Mouse (Mus musculus): ENCODE measurements around the gene Irak2. TPM values are rescaled to one million over a fixed set of nuclear protein-coding genes. Genes with fewer than 3 reads are reported as not detected.
"Not testable (repeated sequence)": the region's sequence is repeated elsewhere in the genome, so short reads cannot be mapped to it uniquely, and the experiment has no call there.

Gene Irak2
- polyA plus RNA-seq, 3 experiments from 2014 or later: 18.1 to 35.7 (median 21.5) TPM

DNA sequence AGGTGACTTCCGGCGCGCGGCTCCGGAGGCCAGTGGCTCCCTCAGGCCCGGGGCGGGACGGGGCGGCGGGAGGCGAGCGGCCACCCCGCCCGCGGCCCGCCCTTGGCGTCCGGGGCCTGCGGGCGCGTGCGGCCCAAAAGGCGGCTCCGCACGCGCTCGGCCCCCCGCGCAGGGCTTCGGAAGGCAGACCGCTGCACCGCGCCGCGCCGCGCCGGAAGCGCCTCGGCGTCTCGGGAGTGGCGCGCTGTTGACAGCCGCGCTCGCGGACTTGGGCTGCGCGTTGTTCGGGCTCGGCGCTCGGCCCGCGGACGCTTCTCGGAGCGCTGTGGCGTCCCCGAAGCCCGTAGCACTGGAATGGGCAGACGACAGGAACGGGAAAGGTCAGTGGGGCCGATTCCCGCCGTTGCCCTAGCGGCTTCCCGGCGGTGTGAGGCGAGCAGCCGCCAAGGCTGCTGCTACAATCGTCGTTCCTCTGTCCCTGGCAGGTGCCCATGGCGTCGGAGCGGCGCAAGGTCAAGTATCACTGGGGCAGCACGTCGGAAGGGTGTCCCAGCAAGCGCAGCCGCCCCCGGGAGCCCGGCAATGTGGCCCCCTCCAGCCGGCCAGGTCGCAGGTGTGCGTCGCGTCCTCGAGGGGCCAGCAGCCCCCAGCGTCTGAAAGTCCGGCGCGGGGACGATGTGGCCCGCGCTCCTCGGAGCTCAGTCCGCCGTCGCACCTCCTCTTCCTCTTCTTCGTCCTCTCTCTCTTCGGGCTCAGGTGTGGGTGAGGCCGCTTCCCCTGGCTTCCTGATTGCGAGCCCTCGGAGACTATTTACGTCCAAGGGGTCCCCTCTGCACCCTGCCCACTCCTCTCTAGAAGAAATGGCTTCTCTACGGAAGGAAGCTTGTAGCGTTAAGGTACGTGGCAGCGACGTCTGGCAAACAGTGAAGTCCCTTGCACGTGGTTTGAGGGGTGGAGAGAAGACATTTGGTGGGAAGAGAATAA is 59.2 kb downstream of the Irak2 start:
- ATAC-seq: no peak

- no peak for ATAC-seq
Observed at GRCm38 (mm10) chr6:113712718-113713117, 74.5 kb downstream of the Irak2 start.

DNA sequence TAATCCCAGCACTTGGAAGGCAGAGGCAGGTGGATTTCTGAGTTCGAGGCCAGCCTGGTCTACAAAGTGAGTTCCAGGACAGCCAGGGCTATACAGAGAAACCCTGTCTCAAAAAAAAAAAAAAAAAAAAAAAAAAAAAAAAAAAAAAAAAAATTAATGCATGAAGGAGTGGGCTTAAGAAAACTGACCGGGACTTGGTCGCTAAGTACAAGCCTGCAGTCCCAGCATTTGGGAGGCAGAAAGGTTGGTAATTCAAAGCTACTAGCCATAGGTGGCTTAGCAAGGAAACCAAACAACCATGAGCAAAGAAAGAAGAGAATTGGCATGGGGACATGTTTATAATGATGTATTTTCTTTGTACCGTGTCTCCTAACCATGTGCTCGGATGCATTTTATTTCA is 75.1 kb downstream of the Irak2 start:
- not testable (repeated sequence) for ATAC-seq

- no peak for ATAC-seq
Observed at GRCm38 (mm10) chr6:113714276-113714675, 76.0 kb downstream of the Irak2 start.

DNA sequence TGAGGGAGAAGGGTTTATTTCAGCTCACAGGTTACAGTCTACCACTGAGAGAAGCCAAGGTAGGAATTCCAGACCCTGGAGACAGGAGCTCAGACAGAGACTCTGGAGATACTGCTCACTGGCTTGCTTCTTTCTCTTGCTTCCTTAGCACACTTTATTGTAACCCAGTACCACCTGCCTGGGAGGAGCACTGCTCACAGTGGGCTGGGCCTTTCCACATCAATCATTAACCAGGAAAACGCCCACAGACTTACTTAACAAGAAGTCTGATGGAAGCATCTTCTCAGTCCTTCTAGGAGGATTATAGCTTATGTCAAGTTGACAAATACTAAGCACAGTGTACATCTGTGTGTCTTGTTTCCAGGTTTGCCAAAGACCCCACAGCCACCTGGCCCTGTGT is 76.5 kb downstream of the Irak2 start:
- ATAC-seq: no peak

DNA sequence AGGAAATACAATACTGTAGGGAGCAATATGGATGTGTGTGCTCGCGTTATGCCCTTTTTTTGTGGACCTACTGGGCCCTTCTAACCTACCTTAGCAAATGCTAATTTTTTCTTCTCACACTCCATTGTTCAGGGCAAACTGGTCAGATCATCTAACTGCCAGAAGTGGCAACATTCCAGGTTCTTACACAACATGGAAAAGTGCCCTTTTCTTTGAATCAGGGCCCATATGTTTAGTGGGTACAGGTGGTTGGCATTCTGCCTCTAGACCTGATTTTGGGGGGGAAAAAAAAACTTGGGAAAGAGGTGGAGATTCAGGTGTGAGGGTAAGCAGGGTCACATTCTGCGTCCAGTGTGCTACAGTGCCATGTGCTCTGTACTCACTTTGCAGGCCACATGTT is 79.3 kb downstream of the Irak2 start:
- no peak for ATAC-seq

DNA sequence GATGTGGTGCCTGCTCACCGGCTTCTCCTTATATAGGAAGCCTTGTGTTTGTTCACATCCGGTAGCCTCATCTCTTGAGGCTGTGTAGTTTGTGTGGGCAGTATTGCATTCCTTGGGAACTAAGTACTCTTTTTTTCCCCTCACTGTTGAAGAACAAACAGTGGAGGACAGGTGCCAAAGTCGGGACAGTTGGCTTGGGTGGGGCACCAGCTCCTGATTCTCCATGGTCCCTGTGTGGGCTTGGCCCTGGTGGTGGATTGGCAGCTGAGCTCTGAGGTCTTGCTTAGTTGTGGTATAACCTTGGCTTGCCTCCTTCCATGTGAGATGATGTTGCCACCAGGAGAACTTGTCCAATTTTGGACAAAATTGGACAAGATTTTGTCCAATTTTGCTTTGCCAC is 81.6 kb downstream of the Irak2 start, which contains the start of gene Ghrl:
Gene Ghrl (minus strand): TSS at position 3 of the 400 bp plus-strand sequence.
- no peak for ATAC-seq

- ATAC-seq: no peak
Observed at GRCm38 (mm10) chr6:113721061-113721460, 82.8 kb downstream of the Irak2 start.

GRCm38 (mm10) chr6:113728181-113728580 is 89.9 kb downstream of the Irak2 start:
- ATAC-seq: no peak

DNA sequence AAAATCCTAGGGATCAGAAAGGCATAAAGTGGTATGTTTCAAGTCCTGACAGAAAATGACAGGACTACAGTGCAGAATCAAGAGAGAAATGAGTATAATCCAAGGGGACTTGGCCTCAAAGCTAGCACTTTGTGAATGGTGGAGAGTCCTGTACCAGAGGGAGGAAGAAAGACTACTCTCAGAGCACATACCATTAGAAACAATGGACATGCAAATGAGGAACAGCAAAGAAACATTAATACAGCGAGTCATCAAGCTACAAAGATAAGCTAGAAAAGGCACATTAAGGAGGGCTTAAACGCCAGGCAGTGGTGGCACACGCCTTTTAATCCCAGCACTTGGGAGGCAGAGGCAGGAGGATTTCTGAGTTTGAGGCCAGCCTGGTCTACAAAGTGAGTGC is 93.0 kb downstream of the Irak2 start:
- no peak for ATAC-seq

DNA sequence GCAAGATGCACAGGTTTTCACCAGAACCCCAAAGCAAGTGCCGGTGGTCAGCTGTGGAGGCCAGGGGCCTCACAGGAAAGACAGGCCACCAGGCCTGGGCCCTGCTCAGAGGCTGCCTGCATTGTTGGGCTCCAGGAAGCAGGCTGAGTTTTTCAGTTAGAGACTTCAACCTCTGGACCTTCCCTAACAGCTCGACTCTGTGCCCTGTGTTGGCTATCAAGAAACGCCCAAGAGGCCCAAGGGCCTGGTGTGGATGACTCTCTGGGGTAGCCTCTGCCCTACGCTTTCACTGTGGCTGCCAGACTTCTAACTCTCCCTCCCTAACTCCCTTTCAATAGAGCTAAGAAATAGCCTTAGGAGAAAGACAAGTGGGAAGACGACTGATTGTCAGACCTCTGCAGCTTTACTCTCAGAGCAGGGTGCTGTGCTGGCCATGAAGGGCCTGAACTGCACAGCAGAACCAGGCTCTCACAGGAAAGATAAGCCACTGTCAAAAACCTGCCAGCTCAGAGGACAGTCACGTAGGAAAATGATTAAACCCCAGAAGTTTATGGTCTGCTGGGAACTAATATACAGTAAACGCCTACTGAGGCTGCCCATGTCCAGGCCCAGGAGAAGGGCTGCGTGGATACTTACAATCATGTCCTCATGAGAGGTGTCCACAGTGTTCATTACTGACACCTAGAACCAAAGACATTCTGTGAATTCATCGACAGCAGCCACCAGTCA is 99.2 kb downstream of the Irak2 start:
- ATAC-seq: no peak

DNA sequence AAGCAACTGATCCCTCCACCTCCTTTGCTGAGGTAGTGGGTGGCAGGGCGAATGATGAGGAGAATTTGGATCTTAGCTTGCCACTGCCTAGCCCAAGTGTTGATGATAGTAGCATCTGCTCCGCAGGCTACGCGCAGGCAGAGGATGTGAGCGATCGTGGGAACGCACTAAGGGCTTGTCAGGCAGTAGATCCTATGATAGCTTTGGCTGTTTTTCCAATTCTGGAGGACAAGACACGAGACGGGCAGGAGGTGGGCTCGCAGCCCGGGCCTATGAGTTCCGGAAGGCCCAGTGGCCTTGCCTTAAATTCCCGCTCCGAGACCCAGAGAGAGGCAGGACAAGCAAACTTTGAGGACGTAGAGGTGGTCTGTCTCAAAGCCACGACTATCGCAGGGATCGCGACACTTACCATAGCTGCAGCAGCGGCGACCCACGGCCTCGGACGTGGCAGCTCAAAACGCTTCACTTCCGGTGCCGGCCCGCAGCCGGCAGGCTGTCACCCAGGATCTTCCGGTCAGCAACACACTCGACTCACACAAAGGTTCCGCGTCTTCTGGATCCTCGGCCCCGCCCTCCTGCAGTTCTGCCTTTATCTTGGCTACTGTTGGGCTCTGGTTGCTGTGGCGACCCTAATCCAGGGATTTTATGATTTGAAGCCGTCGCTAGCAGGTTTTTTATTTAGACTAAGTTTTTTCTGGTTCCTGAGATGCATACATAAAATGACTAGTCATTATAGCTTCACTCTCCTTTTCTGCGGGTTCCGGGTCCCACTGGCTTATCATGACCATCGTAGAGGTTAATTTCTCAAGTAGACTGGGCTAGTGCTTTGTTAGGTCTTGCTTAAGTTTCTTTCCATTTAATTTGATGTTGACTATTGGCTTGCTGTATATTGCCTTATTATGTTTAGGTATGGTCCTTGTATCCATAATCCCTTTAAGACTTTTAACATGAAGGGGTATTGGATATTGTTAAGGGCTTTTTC is 102.3 kb downstream of the Irak2 start, which contains the start of gene Sec13:
Gene Sec13 (minus strand): TSS at position 508 of the 982 bp plus-strand sequence.
- peak; percentile 92 for ATAC-seq

DNA sequence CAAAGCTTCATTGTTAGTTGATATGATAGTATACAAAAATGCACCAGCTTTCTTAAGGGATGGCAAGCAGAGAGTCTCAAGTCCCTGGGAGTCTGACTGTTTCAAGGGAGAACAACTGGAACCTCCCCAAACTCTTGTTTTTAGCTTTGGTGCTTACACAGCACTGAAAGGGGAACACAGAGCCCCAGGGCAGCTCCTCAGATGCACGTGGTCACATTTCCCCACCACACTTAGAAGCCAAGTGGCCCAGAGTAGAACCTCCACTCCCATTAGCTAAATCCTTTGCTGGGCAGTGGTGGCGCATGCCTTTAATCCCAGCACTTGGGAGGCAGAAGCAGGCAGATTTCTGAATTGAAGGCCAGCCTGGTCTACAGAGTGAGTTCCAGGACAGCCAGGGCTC is 103.2 kb downstream of the Irak2 start:
- no peak for ATAC-seq

DNA sequence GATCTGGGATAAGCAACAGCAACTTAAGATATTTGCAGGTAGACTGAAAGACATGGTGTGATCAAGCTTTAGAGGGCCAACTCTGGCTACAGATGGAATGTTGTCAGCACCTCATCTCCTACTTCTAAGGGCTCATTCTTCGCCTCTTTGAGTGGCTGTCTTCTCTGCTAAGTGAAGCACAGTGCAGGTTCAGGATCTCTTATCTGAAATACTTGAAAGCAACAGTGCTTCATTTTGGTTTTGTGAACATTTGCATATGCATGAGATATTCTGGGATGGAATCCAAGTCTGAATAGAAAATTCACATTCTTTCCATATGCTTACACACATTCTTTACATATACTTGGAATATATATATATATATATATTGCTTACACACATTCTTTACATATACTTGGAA is 104.1 kb downstream of the Irak2 start:
- no peak for ATAC-seq

GRCm38 (mm10) chr6:113743111-113743510 is 104.8 kb downstream of the Irak2 start:
- ATAC-seq: no peak

Other genes starting within 250 kb of the Irak2 start
- 10 to 100 TPM in 2 of 3 experiments, 1 to 10 TPM in 1; 6.6 to 18.5 (median 16.4) TPM for gene Ttll3, start 249.2 kb upstream of the Irak2 start, polyA plus RNA-seq (2017; shearing (Covaris generic))
- 10 to 100 TPM in 2 of 3 experiments, 1 to 10 TPM in 1; 6.5 to 13.4 (median 12.0) TPM for gene Rpusd3, start 219.1 kb upstream of the Irak2 start, polyA plus RNA-seq (2017; shearing (Covaris generic))
- not detected for gene Cidec, start 202.7 kb upstream of the Irak2 start, polyA plus RNA-seq (2017; shearing (Covaris generic))
- 10 to 100 TPM; 50.3 to 60.1 (median 56.3) TPM for gene Jagn1, start 195.9 kb upstream of the Irak2 start, polyA plus RNA-seq (2017; shearing (Covaris generic))
- 1 to 10 TPM in 2 of 3 experiments, under 1 TPM in 1; 0.69 to 8.2 (median 1.9) TPM for gene Il17re, start 180.0 kb upstream of the Irak2 start, polyA plus RNA-seq (2017; shearing (Covaris generic))
- gene Il17rc, start 167.0 kb upstream of the Irak2 start, polyA plus RNA-seq (2017; shearing (Covaris generic)): under 1 TPM in 2 of 3 experiments, not detected in 1; 0.32 to 0.47 TPM
- gene Creld1, start 155.2 kb upstream of the Irak2 start, polyA plus RNA-seq (2017; shearing (Covaris generic)): 1 to 10 TPM; 6.1 to 9.2 (median 8.1) TPM
- gene Prrt3, start 136.5 kb upstream of the Irak2 start, polyA plus RNA-seq (2017; shearing (Covaris generic)): under 1 TPM in 1 of 3 experiments, not detected in 2; 0.17 TPM
- 10 to 100 TPM; 57.0 to 69.1 (median 62.4) TPM for gene Emc3, start 106.8 kb upstream of the Irak2 start, polyA plus RNA-seq (2017; shearing (Covaris generic))
- 1 to 10 TPM; 1.4 to 9.7 (median 2.0) TPM for gene Fancd2, start 106.8 kb upstream of the Irak2 start, polyA plus RNA-seq (2017; shearing (Covaris generic))
- gene Fancd2os, start 37.8 kb upstream of the Irak2 start, polyA plus RNA-seq (2017; shearing (Covaris generic)): not detected
- 100 to 1,000 TPM; 274 to 315 (median 285) TPM for gene Brk1, start 33.7 kb upstream of the Irak2 start, polyA plus RNA-seq (2017; shearing (Covaris generic))
- gene Vhl, start 14.5 kb upstream of the Irak2 start, polyA plus RNA-seq (2017; shearing (Covaris generic)): 10 to 100 TPM in 2 of 3 experiments, 1 to 10 TPM in 1; 9.9 to 12.3 (median 12.0) TPM
- 1 to 10 TPM; 3.2 to 7.7 (median 7.5) TPM for gene Tatdn2, start 58.6 kb downstream of the Irak2 start, polyA plus RNA-seq (2017; shearing (Covaris generic))
- gene Ghrl, start 81.4 kb downstream of the Irak2 start, polyA plus RNA-seq (2017; shearing (Covaris generic)): under 1 TPM in 2 of 3 experiments, not detected in 1; 0.64 to 0.73 TPM
- gene Sec13, start 102.3 kb downstream of the Irak2 start, polyA plus RNA-seq (2017; shearing (Covaris generic)): 100 to 1,000 TPM; 145 to 155 (median 153) TPM